Mouse (Mus musculus): Measurements from ENCODE around the gene Rftn1.

The Rftn1 gene

GRCm38 (mm10) chr17:49965846-49966762, 224.4 kb downstream of the Rftn1 start:
- no peak for DNase-seq (ENCODE audit: low read depth, low spot score)
- Histone ChIP-seq H3K36me3 (ENCODE audit: control insufficient read depth, insufficient read depth, low read length, poor library complexity, severe bottlenecking) (no peaks in the 10 kb centered on the region), H3K27me3 (ENCODE audit: control insufficient read depth, insufficient read depth, low read length, poor library complexity, severe bottlenecking) (no peaks in the 10 kb centered on the region)

GRCm38 (mm10) chr17:49965035-49965434, 225.4 kb downstream of the Rftn1 start:
- Histone ChIP-seq H3K36me3 (ENCODE audit: control insufficient read depth, insufficient read depth, low read length, poor library complexity, severe bottlenecking) (no peaks in the 10 kb centered on the region), H3K27me3 (ENCODE audit: control insufficient read depth, insufficient read depth, low read length, poor library complexity, severe bottlenecking) (no peaks in the 10 kb centered on the region)
- DNase-seq (ENCODE audit: low read depth, low spot score): peak; percentile 22

GRCm38 (mm10) chr17:49964471-49964870, 226.0 kb downstream of the Rftn1 start:
- Histone ChIP-seq H3K36me3 (ENCODE audit: control insufficient read depth, insufficient read depth, low read length, poor library complexity, severe bottlenecking) (no peaks in the 10 kb centered on the region), H3K27me3 (ENCODE audit: control insufficient read depth, insufficient read depth, low read length, poor library complexity, severe bottlenecking) (no peaks in the 10 kb centered on the region)
- DNase-seq (ENCODE audit: low read depth, low spot score): no peak

GRCm38 (mm10) chr17:49959021-49959420, 231.5 kb downstream of the Rftn1 start:
- Histone ChIP-seq H3K36me3 (ENCODE audit: control insufficient read depth, insufficient read depth, low read length, poor library complexity, severe bottlenecking) (no peaks in the 10 kb centered on the region), H3K27me3 (ENCODE audit: control insufficient read depth, insufficient read depth, low read length, poor library complexity, severe bottlenecking) (no peaks in the 10 kb centered on the region)
- no peak for DNase-seq (ENCODE audit: low read depth, low spot score)

GRCm38 (mm10) chr17:49951856-49952607, 238.4 kb downstream of the Rftn1 start:
- Histone ChIP-seq H3K36me3 (ENCODE audit: control insufficient read depth, insufficient read depth, low read length, poor library complexity, severe bottlenecking) (no peaks in the 10 kb centered on the region), H3K27me3 (ENCODE audit: control insufficient read depth, insufficient read depth, low read length, poor library complexity, severe bottlenecking) (no peaks in the 10 kb centered on the region)
- no peak for DNase-seq (ENCODE audit: low read depth, low spot score)

GRCm38 (mm10) chr17:49951491-49951855, 239.0 kb downstream of the Rftn1 start:
- DNase-seq (ENCODE audit: low read depth, low spot score): peak; percentile 84

GRCm38 (mm10) chr17:49942674-49943073, 247.8 kb downstream of the Rftn1 start:
- no peaks in the 10 kb centered on the region for H3K27me3 ChIP-seq (ENCODE audit: control insufficient read depth, insufficient read depth, low read length, poor library complexity, severe bottlenecking)
- DNase-seq (ENCODE audit: low read depth, low spot score): peak; percentile 40
- no peaks in the 10 kb centered on the region for H3K36me3 ChIP-seq (ENCODE audit: control insufficient read depth, insufficient read depth, low read length, poor library complexity, severe bottlenecking)

More at GRCm38 (mm10) chr17:49951491-49951855, 239.0 kb downstream of the Rftn1 start:
- Histone ChIP-seq H3K27me3 (ENCODE audit: control insufficient read depth, insufficient read depth, low read length, poor library complexity, severe bottlenecking) (no peaks in the 10 kb centered on the region), H3K36me3 (ENCODE audit: control insufficient read depth, insufficient read depth, low read length, poor library complexity, severe bottlenecking) (no peaks in the 10 kb centered on the region)
